Mouse (Mus musculus) activated CD4-positive, CD25-positive, alpha-beta regulatory T cell, adult 9 weeks (primary cell): Measurements from ENCODE around the gene Tubal3. TPM values are rescaled to one million over a fixed set of nuclear protein-coding genes. Genes with fewer than 3 reads are reported as not detected.

Experiments
- polyA plus RNA-seq: library from polyadenylated mRNA; unstranded; fragments of 100-300 nt; shearing (Covaris generic); gene quantifications from one replicate; pipeline ENCODE4 v1.2.1, GENCODE M21; 2017

Tubal3 gene
- 0.27 TPM for polyA plus RNA-seq

GRCm38 (mm10) chr13:3917571-3918311, at the start of gene Tubal3, which contains the start of gene Net1:
Gene Tubal3 (plus strand): TSS chr13:3918274.
Gene Net1 (minus strand): TSS chr13:3918220.

GRCm38 (mm10) chr13:3945249-3945648, 27.2 kb downstream of the Tubal3 start, which contains the start of gene Ucn3:
Gene Ucn3 (minus strand): TSS chr13:3945349.

Other genes starting within 250 kb of the Tubal3 start
- gene Calml3, start 114.0 kb upstream of the Tubal3 start, polyA plus RNA-seq: not detected
- gene Calm4, start 80.5 kb upstream of the Tubal3 start, polyA plus RNA-seq: not detected
- gene Calm5, start 64.1 kb upstream of the Tubal3 start, polyA plus RNA-seq: not detected
- gene Net1, start 54 bp upstream of the Tubal3 start, polyA plus RNA-seq: 37.3 TPM
- not detected for gene Ucn3, start 27.1 kb downstream of the Tubal3 start, polyA plus RNA-seq
- not detected for gene Akr1c14, start 130.7 kb downstream of the Tubal3 start, polyA plus RNA-seq
- 0.26 TPM for gene Akr1c18, start 232.4 kb downstream of the Tubal3 start, polyA plus RNA-seq